Comparison of ENCODE assay signal across 7 mouse cellular contexts in the genomic region with DNA sequence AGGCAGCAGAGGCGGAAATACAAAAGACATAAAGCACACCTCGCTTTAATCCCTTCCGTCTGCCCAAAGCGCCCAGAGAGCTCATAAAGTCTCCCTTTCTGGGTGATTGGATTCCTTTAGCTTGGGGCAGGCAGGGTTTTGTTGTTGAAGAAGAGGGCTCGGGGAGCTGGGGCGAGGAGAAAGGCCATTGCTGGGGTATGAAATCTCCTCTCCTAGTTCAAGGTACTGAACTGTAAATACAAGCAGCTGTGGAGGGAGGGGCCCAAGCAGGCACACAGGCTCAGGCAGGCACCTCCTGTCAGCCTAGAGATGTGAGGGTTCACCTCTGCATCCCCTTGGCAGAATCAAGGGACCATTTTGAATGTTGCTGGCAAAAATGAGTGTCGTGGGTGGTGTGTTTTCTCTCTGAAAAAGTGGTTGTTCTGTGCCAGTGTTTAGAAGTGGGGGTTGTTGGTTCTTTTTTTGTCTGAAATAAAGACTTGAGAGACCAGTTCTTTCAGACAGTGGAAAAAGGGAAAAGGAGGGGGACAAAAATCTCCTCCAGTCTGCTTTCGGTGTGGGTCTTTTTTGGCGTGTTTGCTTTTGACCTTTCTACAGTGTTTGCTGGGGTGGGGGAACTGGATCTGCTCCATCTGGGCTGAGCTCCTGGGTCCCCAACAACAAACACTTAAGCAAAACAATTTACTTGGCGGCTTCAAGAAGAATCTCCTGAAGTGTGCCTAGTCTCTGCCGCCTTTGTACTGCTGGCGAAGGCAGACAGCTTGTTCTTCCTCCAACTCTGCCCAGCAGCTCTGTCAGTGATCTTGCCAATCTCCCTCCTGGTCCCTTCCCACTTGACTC.
DNase-seq lines count a peak whose midpoint lies in the region.

No protein-coding gene starts in this region.

- 23% methylated on average over 12 of the region's 12 CpGs for WGBS in hindbrain, embryonic 10.5 days

- no peaks in the 10 kb centered on the region for H3K36me3 ChIP-seq in hindbrain, embryonic 10.5 days

- H3K4me3 ChIP-seq in hindbrain, embryonic 10.5 days: peak overlapping the region; percentile 13; the same call in 1 of the 2 replicates

- H3K4me1 ChIP-seq in hindbrain, embryonic 10.5 days (replicated peaks): peaks cover 65% of the 10 kb centered on the region

- DNase-seq in right cerebral cortex, adult 2 months (ENCODE audit: low spot score in 2 of 2): peak; percentile 29 to 34
- no peak for DNase-seq in right cerebral cortex, postnatal 4 days
- peak; percentile 47 for DNase-seq in hindbrain, embryonic 10.5 days (ENCODE audit: low spot score)
- DNase-seq in lung, postnatal 14 days: peak; percentile 53
- DNase-seq in urinary bladder, postnatal 14 days (ENCODE audit: low spot score): peak; percentile 62
- DNase-seq in c-Kit-positive CD71-positive TER-119-positive erythroid progenitor cells, embryonic 14.5 days (ENCODE audit: low spot score): no peak
- no peak for DNase-seq in heart, adult 8-10 months (ENCODE audit: low spot score)

- H3K27ac ChIP-seq in hindbrain, embryonic 10.5 days: peak overlapping the region; percentile 90

- no peaks in the 10 kb centered on the region for H3K9me3 ChIP-seq in hindbrain, embryonic 10.5 days

- H3K27me3 ChIP-seq in hindbrain, embryonic 10.5 days (ENCODE audit: insufficient read depth, poor library complexity, severe bottlenecking): no peaks in the 10 kb centered on the region

Comparison
In these comparisons a context has a peak if more than half of its experiments do, and no peak if none do; other contexts are left out.
1. DNase-seq: peak in right cerebral cortex, adult 2 months (2 of 2), hindbrain, embryonic 10.5 days (single experiment), lung, postnatal 14 days (single experiment) and urinary bladder, postnatal 14 days (single experiment); none in right cerebral cortex, postnatal 4 days (single experiment), c-Kit-positive CD71-positive TER-119-positive erythroid progenitor cells, embryonic 14.5 days (single experiment) and heart, adult 8-10 months (single experiment).